Mouse (Mus musculus) bone marrow, adult 2 months (tissue): ENCODE data around the gene Mfsd14b.

Source experiments
- CTCF ChIP-seq: fragments of 200-500 bp; IDR thresholded peaks from 2 replicates; pipeline ENCODE4 v1.5.1; 2011; ENCODE audit warnings: low read length, control low read depth; ENCODE audit not compliant: control insufficient read depth, insufficient read depth
- POLR2A ChIP-seq: fragments of 200-500 bp; IDR thresholded peaks from 2 replicates; pipeline ENCODE4 v1.6.1; 2011; ENCODE audit warnings: low read depth, mild to moderate bottlenecking, control low read depth, low read length, borderline replicate concordance; ENCODE audit not compliant: control insufficient read depth

GRCm38 (mm10) chr13:65069969-65070368 lies 42.8 kb downstream of the Mfsd14b start:
- TF ChIP-seq POLR2A = no peak
- no peak for TF ChIP-seq CTCF
